Mouse (Mus musculus): ENCODE results near the gene Gm43191.
"Not testable (repeated sequence)": the region's sequence is repeated elsewhere in the genome, so short reads cannot be mapped to it uniquely, and the experiment has no call there.

Gene Gm43191

GRCm38 (mm10) chr3:116681160-116681559 lies at the start of gene Gm43191:
Gm43191 (minus strand) TSS chr3:116681260.
- DNase-seq = no peak

- DNase-seq = no peak
Observed at GRCm38 (mm10) chr3:116729483-116730174, 48.6 kb upstream of the Gm43191 start.

GRCm38 (mm10) chr3:116726807-116727206 lies 45.7 kb upstream of the Gm43191 start:
- no peak for DNase-seq

GRCm38 (mm10) chr3:116723496-116724481 lies 42.7 kb upstream of the Gm43191 start:
- no peak for DNase-seq

GRCm38 (mm10) chr3:116722980-116723379 lies 41.9 kb upstream of the Gm43191 start:
- DNase-seq = no peak

GRCm38 (mm10) chr3:116718951-116719350 lies 37.9 kb upstream of the Gm43191 start:
- DNase-seq = no peak

- no peak for DNase-seq
Observed at GRCm38 (mm10) chr3:116713031-116713430, 32.0 kb upstream of the Gm43191 start.

- no peak for DNase-seq
Observed at GRCm38 (mm10) chr3:116712436-116712881, 31.4 kb upstream of the Gm43191 start, which contains the start of gene Slc35a3. Slc35a3 (minus strand) TSS chr3:116712831.

GRCm38 (mm10) chr3:116711624-116712435 lies 30.8 kb upstream of the Gm43191 start:
- DNase-seq = peak; percentile 77

- peak; percentile 6 for DNase-seq
Observed at GRCm38 (mm10) chr3:116710941-116711340, 29.9 kb upstream of the Gm43191 start.

- no peak for DNase-seq
Observed at GRCm38 (mm10) chr3:116705637-116706204, 24.7 kb upstream of the Gm43191 start.

- no peak for DNase-seq
Observed at GRCm38 (mm10) chr3:116703835-116704234, 22.8 kb upstream of the Gm43191 start.

- DNase-seq = no peak
Observed at GRCm38 (mm10) chr3:116702647-116703272, 21.7 kb upstream of the Gm43191 start.

GRCm38 (mm10) chr3:116701601-116702000 lies 20.5 kb upstream of the Gm43191 start:
- no peak for DNase-seq

- no peak for DNase-seq
Observed at GRCm38 (mm10) chr3:116698786-116699185, 17.7 kb upstream of the Gm43191 start.

- DNase-seq = no peak
Observed at GRCm38 (mm10) chr3:116695666-116695985, 14.6 kb upstream of the Gm43191 start.

- no peak for DNase-seq
Observed at GRCm38 (mm10) chr3:116694955-116695665, 14.1 kb upstream of the Gm43191 start.

- no peak for DNase-seq
Observed at GRCm38 (mm10) chr3:116694312-116694711, 13.3 kb upstream of the Gm43191 start.

GRCm38 (mm10) chr3:116664281-116664680 lies 16.8 kb downstream of the Gm43191 start:
- DNase-seq = not testable (repeated sequence)

GRCm38 (mm10) chr3:116662463-116662863 lies 18.6 kb downstream of the Gm43191 start, which contains the start of gene Mfsd14a:
Mfsd14a (minus strand) TSS chr3:116662677.
- DNase-seq = peak; percentile 97

GRCm38 (mm10) chr3:116661870-116662414 lies 19.1 kb downstream of the Gm43191 start:
- no peak for DNase-seq
